Mouse (Mus musculus) limb, embryonic 11.5 days (tissue): ENCODE measurements around the gene Fgfr2. TPM values are rescaled to one million over a fixed set of nuclear protein-coding genes. Genes with fewer than 3 reads are reported as not detected.

ENCODE experiments used
- ATAC-seq: fragments of 200-750 bp; cut with Nextera tagmentation; 2 replicates; pipeline ENCODE4 v1.8.0; 2017; ENCODE audit warnings: low read depth; ENCODE audit not compliant: insufficient number of reproducible peaks, low FRiP score, low TSS enrichment
- DNase-seq: peaks from one replicate; pipeline ENCODE4 v3.0.0-alpha.2; 2015; ENCODE audit warnings: low spot score
- H3K27ac ChIP-seq: fragments of 300-500 bp; sonication (generic); replicated peaks from 2 replicates; pipeline ENCODE4 v1.5.1; 2014; ENCODE audit warnings: low read depth, mild to moderate bottlenecking, low read length
- H3K27me3 ChIP-seq: fragments of 300-500 bp; sonication (generic); 2 replicates; pipeline ENCODE4 v1.6.1; 2014; ENCODE audit warnings: mild to moderate bottlenecking, low read length, mixed read lengths; ENCODE audit not compliant: control insufficient read depth, insufficient read depth
- H3K36me3 ChIP-seq: fragments of 300-500 bp; sonication (generic); 2 replicates; pipeline ENCODE4 v1.6.1; 2014; ENCODE audit warnings: mild to moderate bottlenecking, low read length, moderate library complexity, mixed read lengths; ENCODE audit not compliant: control insufficient read depth, insufficient read depth
- H3K4me1 ChIP-seq: fragments of 300-500 bp; sonication (generic); 2 replicates; pipeline ENCODE4 v1.6.1; 2014; ENCODE audit warnings: low read length, mixed read lengths; ENCODE audit not compliant: control insufficient read depth, insufficient read depth
- H3K4me2 ChIP-seq: fragments of 300-500 bp; sonication (generic); 2 replicates; pipeline ENCODE4 v1.6.1; 2014; ENCODE audit warnings: low read depth, mild to moderate bottlenecking, moderate library complexity; ENCODE audit not compliant: severe bottlenecking
- H3K4me3 ChIP-seq: fragments of 300-500 bp; sonication (generic); 2 replicates; pipeline ENCODE4 v1.5.1; 2014; ENCODE audit warnings: low read depth, low read length
- H3K9ac ChIP-seq: fragments of 300-500 bp; sonication (generic); 2 replicates; pipeline ENCODE4 v1.6.1; 2014; ENCODE audit warnings: mild to moderate bottlenecking, low read length
- H3K9me3 ChIP-seq: fragments of 300-500 bp; sonication (generic); 2 replicates; pipeline ENCODE4 v1.6.1; 2016; ENCODE audit warnings: low read length; ENCODE audit not compliant: control insufficient read depth
- WGBS: fragments of 180-500 bp; shearing (Covaris S2); extraction: QIAGEN DNeasy Blood & Tissue Kit; methylation state at CpG from one replicate; pipeline ENCODE4 v1.1.7; 2014; 5-methylcytosine and 5-hydroxymethylcytosine counted together
- polyA plus RNA-seq: library from polyadenylated mRNA; unstranded; fragments of >200 nt; fragmentation: Nextera tagmentation; extraction: Ambion mirVana; gene quantifications from 2 replicates; pipeline ENCODE4 v1.2.1, GENCODE M21; 2014

Gene Fgfr2
- polyA plus RNA-seq, 1 experiment from 2014 or later = 60.1 TPM

GRCm38 (mm10) chr7:130174525-130174924, 2948.6 kb downstream of the Fgfr2 start:
- DNase-seq (no peak), ATAC-seq (no peak)
- WGBS = 71% methylated on average over 7 of the region's 7 CpGs

GRCm38 (mm10) chr7:130173914-130174313, 2949.2 kb downstream of the Fgfr2 start:
- H3K36me3 ChIP-seq = peaks cover 5% of the 10 kb centered on the region
- H3K4me1 ChIP-seq = 0 out of 2 replicates have a peak, but pooled peaks cover 3% of the 10 kb centered on the region
- DNase-seq (no peak), ATAC-seq (no peak)
- H3K9ac ChIP-seq = no peak overlapping the region
- H3K27ac ChIP-seq = no peak overlapping the region
- WGBS = 94% methylated on average over 5 of the region's 5 CpGs
- H3K9me3 ChIP-seq = no peaks in the 10 kb centered on the region
- no peak overlapping the region for H3K4me3 ChIP-seq
- H3K4me2 ChIP-seq = no peak overlapping the region
- no peaks in the 10 kb centered on the region for H3K27me3 ChIP-seq

More at GRCm38 (mm10) chr7:130174525-130174924, 2948.6 kb downstream of the Fgfr2 start:
- H3K36me3 ChIP-seq = peaks cover 7% of the 10 kb centered on the region
- H3K27me3 ChIP-seq = no peaks in the 10 kb centered on the region
- 0 out of 2 replicates have a peak, but pooled peaks cover 3% of the 10 kb centered on the region for H3K4me1 ChIP-seq
- H3K9me3 ChIP-seq = no peaks in the 10 kb centered on the region
- H3K9ac ChIP-seq = no peak overlapping the region
- no peak overlapping the region for H3K27ac ChIP-seq
- no peak overlapping the region for H3K4me3 ChIP-seq
- no peak overlapping the region for H3K4me2 ChIP-seq

GRCm38 (mm10) chr7:130170144-130170543, 2953.0 kb downstream of the Fgfr2 start:
- DNase-seq = no peak
- ATAC-seq = no peak
- Histone ChIP-seq H3K4me1 (no peaks in the 10 kb centered on the region), H3K27ac (no peak overlapping the region), H3K36me3 (peaks cover under 1% of the 10 kb centered on the region; the same call in 1 of the 2 replicates), H3K27me3 (no peaks in the 10 kb centered on the region), H3K4me3 (no peak overlapping the region), H3K4me2 (no peak overlapping the region), H3K9ac (no peak overlapping the region), H3K9me3 (no peaks in the 10 kb centered on the region)
- 55% methylated on average over 8 of the region's 8 CpGs for WGBS

- H3K4me1 ChIP-seq = peaks cover 8% of the 10 kb centered on the region; the same call in 1 of the 2 replicates
- ATAC-seq = 0 out of 2 replicates have a peak, but pooled peaks have one; percentile 26
- H3K9me3 ChIP-seq = no peaks in the 10 kb centered on the region
- H3K27me3 ChIP-seq = no peaks in the 10 kb centered on the region
- DNase-seq = no peak
- H3K27ac ChIP-seq = no peak overlapping the region
- WGBS = 84% methylated on average over 12 of the region's 12 CpGs
- no peak overlapping the region for H3K9ac ChIP-seq
- H3K36me3 ChIP-seq = no peaks in the 10 kb centered on the region; the same call in 1 of the 2 replicates
- no peak overlapping the region for H3K4me2 ChIP-seq
- H3K4me3 ChIP-seq = no peak overlapping the region
Measured at GRCm38 (mm10) chr7:130168296-130168695, 2954.9 kb downstream of the Fgfr2 start.

GRCm38 (mm10) chr7:130167261-130167660, 2955.9 kb downstream of the Fgfr2 start:
- no peaks in the 10 kb centered on the region; the same call in 1 of the 2 replicates for H3K36me3 ChIP-seq
- no peaks in the 10 kb centered on the region for H3K27me3 ChIP-seq
- no peak overlapping the region for H3K9ac ChIP-seq
- no peaks in the 10 kb centered on the region for H3K9me3 ChIP-seq
- H3K4me1 ChIP-seq = peaks cover 8% of the 10 kb centered on the region; the same call in 1 of the 2 replicates
- ATAC-seq = no peak
- no peak overlapping the region for H3K27ac ChIP-seq
- H3K4me2 ChIP-seq = no peak overlapping the region
- no peak overlapping the region for H3K4me3 ChIP-seq
- DNase-seq = no peak
- WGBS = 84% methylated on average over 5 of the region's 5 CpGs

GRCm38 (mm10) chr7:130166190-130166589, 2957.0 kb downstream of the Fgfr2 start:
- ATAC-seq (no peak), DNase-seq (no peak)

GRCm38 (mm10) chr7:130165408-130165807, 2957.7 kb downstream of the Fgfr2 start:
- no peak overlapping the region for H3K4me2 ChIP-seq
- H3K27me3 ChIP-seq = no peaks in the 10 kb centered on the region
- H3K27ac ChIP-seq = no peak overlapping the region
- H3K36me3 ChIP-seq = no peaks in the 10 kb centered on the region; the same call in 1 of the 2 replicates
- ATAC-seq = no peak
- DNase-seq = no peak
- 86% methylated on average over 3 of the region's 3 CpGs for WGBS
- peaks cover 12% of the 10 kb centered on the region for H3K4me1 ChIP-seq
- no peaks in the 10 kb centered on the region for H3K9me3 ChIP-seq
- H3K9ac ChIP-seq = no peak overlapping the region
- no peak overlapping the region for H3K4me3 ChIP-seq

More at GRCm38 (mm10) chr7:130166190-130166589, 2957.0 kb downstream of the Fgfr2 start:
- no peaks in the 10 kb centered on the region for H3K27me3 ChIP-seq
- no peaks in the 10 kb centered on the region; the same call in 1 of the 2 replicates for H3K36me3 ChIP-seq
- WGBS = 62% methylated on average over 4 of the region's 4 CpGs
- H3K9ac ChIP-seq = no peak overlapping the region
- peaks cover 12% of the 10 kb centered on the region for H3K4me1 ChIP-seq
- no peaks in the 10 kb centered on the region for H3K9me3 ChIP-seq
- no peak overlapping the region for H3K4me3 ChIP-seq
- no peak overlapping the region for H3K27ac ChIP-seq
- H3K4me2 ChIP-seq = no peak overlapping the region

- DNase-seq = no peak
- WGBS = 88% methylated on average over 6 of the region's 6 CpGs
- peaks cover 12% of the 10 kb centered on the region for H3K4me1 ChIP-seq
Measured at GRCm38 (mm10) chr7:130162718-130163117, 2960.4 kb downstream of the Fgfr2 start.

More at GRCm38 (mm10) chr7:130162718-130163117, 2960.4 kb downstream of the Fgfr2 start:
- Histone ChIP-seq H3K4me3 (no peak overlapping the region), H3K9me3 (no peaks in the 10 kb centered on the region), H3K36me3 (no peaks in the 10 kb centered on the region; the same call in 1 of the 2 replicates), H3K4me2 (no peak overlapping the region), H3K27me3 (no peaks in the 10 kb centered on the region), H3K9ac (no peak overlapping the region), H3K27ac (no peak overlapping the region)
- ATAC-seq = no peak
